Mouse (Mus musculus): ENCODE measurements around the gene Gm21970. TPM values are rescaled to one million over a fixed set of nuclear protein-coding genes. Genes with fewer than 3 reads are reported as not detected.

The Gm21970 gene
- polyA plus RNA-seq, 1 experiment = not detected

DNA sequence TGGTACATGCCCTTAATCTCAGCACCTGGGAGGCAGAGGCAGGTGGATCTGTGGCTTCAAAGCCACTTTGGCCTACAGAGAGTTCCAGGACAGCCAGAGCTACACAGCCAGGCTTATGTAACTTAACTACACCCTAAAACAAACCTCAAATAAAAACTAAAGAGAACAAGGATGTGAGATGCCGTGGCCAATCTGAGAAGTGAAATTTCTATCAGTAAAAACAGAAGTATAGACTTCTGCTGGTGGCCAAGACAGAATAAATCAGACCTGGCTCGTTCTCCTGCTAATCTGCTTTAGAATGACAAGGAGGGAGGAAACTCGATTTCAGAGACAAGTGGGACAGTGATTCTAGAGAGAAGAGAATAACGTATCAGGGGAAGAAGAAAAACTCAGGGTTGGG lies 64.3 kb downstream of the Gm21970 start:
- Histone ChIP-seq H3K4me3 (ENCODE audit: insufficient read depth, low read length) (no peak overlapping the region), H3K4me1 (ENCODE audit: control insufficient read depth, insufficient read depth, low read length) (peaks cover 11% of the 10 kb centered on the region), H3K27ac (ENCODE audit: insufficient read depth, low read length) (no peak overlapping the region)
- TF ChIP-seq POLR2A (IDR thresholded peaks at IDR 0.05; ENCODE audit: low read depth, low read length) (no peak), CTCF (IDR thresholded peaks at IDR 0.05; ENCODE audit: borderline replicate concordance, insufficient read depth, low read length) (no peak)

DNA sequence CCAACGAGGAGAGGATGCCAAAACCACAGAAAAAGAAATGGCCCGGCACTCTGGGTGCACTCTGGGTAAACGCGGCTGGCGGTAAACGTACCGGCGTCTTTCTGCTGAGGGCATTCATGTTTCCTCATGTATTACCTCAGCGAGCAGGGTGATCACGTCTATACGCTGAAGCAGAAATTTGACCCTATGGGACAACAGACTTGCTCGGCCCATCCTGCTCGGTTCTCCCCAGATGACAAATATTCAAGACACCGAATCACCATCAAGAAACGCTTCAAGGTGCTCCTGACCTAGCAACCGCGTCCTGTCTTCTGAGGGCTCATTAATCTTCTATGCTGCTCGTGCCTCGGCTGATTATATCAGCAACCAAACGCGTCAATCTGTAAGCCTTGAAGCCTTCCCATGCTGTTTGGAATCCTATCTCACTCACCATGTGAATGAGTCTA lies 66.8 kb downstream of the Gm21970 start:
- no peak for TF ChIP-seq POLR2A (IDR thresholded peaks at IDR 0.05; ENCODE audit: low read depth, low read length)
- no peak for TF ChIP-seq CTCF (IDR thresholded peaks at IDR 0.05; ENCODE audit: borderline replicate concordance, insufficient read depth, low read length)
- Histone ChIP-seq H3K27ac (ENCODE audit: insufficient read depth, low read length) (no peak overlapping the region), H3K4me3 (ENCODE audit: insufficient read depth, low read length) (no peak overlapping the region), H3K4me1 (ENCODE audit: control insufficient read depth, insufficient read depth, low read length) (no peaks in the 10 kb centered on the region)

DNA sequence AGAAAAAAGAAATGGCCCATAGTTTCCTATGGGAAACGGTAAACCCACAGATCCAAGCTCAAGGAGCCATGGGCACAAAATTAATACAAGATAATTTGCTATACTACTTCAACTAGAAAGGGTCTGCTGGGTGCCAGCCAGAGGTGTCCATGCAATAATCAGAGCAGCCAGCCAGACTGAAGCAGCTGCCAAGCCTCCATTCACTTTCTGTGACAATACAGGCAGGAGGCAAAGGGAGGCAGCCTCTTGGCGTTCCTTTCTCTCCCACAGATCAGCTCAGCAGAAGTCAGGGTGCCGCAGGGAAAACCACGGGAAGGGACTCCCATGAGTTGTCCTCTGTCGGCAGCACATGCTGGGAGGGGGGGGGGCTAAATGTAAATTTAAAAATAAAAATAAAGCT lies 67.5 kb downstream of the Gm21970 start:
- no peaks in the 10 kb centered on the region for H3K4me1 ChIP-seq (ENCODE audit: control insufficient read depth, insufficient read depth, low read length)
- H3K27ac ChIP-seq (ENCODE audit: insufficient read depth, low read length) = no peak overlapping the region
- TF ChIP-seq CTCF (IDR thresholded peaks at IDR 0.05; ENCODE audit: borderline replicate concordance, insufficient read depth, low read length) (no peak), POLR2A (IDR thresholded peaks at IDR 0.05; ENCODE audit: low read depth, low read length) (no peak)
- H3K4me3 ChIP-seq (ENCODE audit: insufficient read depth, low read length) = no peak overlapping the region

DNA sequence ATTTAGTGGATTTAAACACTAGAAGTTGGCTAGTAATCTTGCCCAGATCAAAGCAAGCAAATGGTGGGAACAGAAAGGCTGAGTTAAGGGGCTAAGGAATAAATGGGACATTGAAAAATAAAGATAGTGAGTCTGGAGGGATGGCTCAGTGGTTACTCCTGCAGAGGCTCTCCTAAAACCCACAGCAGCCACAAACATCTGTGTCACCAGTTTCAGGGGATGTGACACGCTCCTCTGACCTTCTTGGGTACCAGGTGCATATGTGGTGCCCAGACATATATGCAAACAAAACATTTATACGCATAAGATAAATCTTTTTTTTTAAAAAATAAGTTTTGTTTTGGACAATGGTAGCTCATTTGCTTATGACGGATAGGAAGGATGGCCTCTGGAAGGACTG lies 67.9 kb downstream of the Gm21970 start:
- TF ChIP-seq POLR2A (IDR thresholded peaks at IDR 0.05; ENCODE audit: low read depth, low read length) (no peak), CTCF (IDR thresholded peaks at IDR 0.05; ENCODE audit: borderline replicate concordance, insufficient read depth, low read length) (no peak)
- no peak overlapping the region for H3K4me3 ChIP-seq (ENCODE audit: insufficient read depth, low read length)
- H3K27ac ChIP-seq (ENCODE audit: insufficient read depth, low read length) = no peak overlapping the region

DNA sequence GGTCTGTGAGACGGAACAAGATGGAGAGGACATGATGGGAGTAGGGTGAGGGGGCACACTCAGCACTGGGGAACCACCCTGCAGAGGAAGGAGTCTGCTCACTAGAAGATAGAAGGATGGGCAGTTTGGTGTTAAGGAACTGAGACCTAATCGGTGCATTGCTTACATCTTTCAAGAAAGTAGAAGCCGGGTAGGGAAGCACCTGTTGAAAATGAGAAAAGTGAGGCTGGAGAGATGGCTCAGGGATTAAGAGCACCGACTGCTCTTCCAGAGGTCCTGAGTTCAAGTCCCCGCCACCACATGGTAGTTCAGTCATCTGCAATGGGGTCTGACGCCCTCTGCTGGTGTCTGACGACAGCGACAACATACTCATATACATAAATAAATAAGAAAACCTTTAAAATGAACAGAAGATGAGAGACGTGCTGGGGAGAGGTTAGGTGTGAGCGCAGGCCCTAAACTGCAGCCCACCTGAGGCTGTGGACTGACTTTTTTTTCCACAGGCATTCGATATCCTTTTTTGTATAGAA lies 68.4 kb downstream of the Gm21970 start:
- Histone ChIP-seq H3K4me3 (ENCODE audit: insufficient read depth, low read length) (no peak overlapping the region), H3K27ac (ENCODE audit: insufficient read depth, low read length) (no peak overlapping the region), H3K4me1 (ENCODE audit: control insufficient read depth, insufficient read depth, low read length) (no peaks in the 10 kb centered on the region)
- TF ChIP-seq POLR2A (IDR thresholded peaks at IDR 0.05; ENCODE audit: low read depth, low read length) = no peak
- no peak for TF ChIP-seq CTCF (IDR thresholded peaks at IDR 0.05; ENCODE audit: borderline replicate concordance, insufficient read depth, low read length)

More for the DNA sequence above, 67.9 kb downstream of the Gm21970 start:
- H3K4me1 ChIP-seq (ENCODE audit: control insufficient read depth, insufficient read depth, low read length) = no peaks in the 10 kb centered on the region

DNA sequence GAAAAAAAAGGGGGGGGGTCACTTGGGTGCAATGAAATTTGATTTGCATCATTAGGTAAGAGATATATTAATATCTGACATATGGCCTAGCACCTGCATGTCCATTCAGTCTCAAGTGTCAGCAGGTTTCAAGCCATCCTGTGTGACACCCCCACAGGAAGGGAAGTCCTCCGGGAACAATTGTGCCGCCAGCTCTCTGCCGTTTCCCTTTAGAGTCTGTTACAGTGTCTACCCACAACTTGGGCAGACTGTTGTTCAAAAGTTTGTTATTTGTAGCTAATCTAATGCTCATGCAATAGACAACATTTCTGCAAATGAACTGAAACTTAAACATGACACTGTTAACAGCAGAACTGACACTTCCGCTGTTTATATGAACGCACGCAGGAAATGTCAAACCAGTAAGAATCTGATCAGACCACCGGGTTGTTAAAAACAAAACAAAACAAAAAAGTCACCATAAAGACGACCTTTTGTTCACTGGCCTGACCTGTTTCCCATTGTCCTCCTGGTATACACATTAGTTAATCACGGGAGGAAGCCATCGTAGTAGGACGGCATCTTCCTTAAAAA lies 69.6 kb downstream of the Gm21970 start:
- TF ChIP-seq CTCF (IDR thresholded peaks at IDR 0.05; ENCODE audit: borderline replicate concordance, insufficient read depth, low read length) (no peak), POLR2A (IDR thresholded peaks at IDR 0.05; ENCODE audit: low read depth, low read length) (no peak)
- Histone ChIP-seq H3K27ac (ENCODE audit: insufficient read depth, low read length) (no peak overlapping the region), H3K4me1 (ENCODE audit: control insufficient read depth, insufficient read depth, low read length) (no peaks in the 10 kb centered on the region), H3K4me3 (ENCODE audit: insufficient read depth, low read length) (no peak overlapping the region)

DNA sequence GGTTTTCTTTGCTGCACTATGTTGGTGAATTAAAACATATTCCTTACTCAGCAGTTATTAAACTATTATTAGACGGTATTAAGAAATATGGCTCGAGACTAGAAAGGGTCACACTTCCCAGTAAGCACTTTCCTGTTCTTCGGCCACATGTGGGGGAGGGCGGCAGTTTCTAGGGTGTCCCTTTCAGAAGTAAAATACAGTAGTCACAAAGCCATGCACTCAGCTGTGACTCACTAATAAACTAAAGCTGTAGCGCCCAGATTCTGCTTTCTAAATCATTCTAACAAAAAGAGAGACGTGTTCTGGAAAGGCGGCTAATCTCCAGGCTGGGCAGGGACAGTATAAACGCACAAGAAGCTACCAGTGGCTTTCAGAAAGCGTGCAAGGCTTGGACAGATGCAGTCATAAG lies 70.3 kb downstream of the Gm21970 start:
- H3K4me3 ChIP-seq (ENCODE audit: insufficient read depth, low read length) = no peak overlapping the region
- no peak for TF ChIP-seq CTCF (IDR thresholded peaks at IDR 0.05; ENCODE audit: borderline replicate concordance, insufficient read depth, low read length)
- no peak for TF ChIP-seq POLR2A (IDR thresholded peaks at IDR 0.05; ENCODE audit: low read depth, low read length)
- no peaks in the 10 kb centered on the region for H3K4me1 ChIP-seq (ENCODE audit: control insufficient read depth, insufficient read depth, low read length)
- no peak overlapping the region for H3K27ac ChIP-seq (ENCODE audit: insufficient read depth, low read length)

DNA sequence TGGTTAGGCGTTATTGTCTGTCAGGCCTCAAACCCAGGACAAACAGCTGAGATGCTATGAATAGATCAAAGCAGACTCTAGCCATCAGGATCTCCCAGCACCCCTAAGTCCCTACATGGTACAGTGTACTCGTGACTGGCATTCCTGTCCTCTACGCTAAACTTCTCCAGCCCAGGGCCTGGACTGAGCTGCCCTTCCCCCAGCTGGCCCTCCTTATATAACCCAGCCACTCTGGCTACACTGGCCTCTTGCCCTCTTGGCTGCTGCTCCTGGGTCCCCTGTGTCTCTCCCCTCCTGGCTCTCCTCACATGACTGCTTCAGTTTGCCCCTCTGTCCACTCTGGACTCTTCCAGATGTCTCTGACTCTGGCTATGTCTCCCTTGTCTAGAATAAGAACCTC lies 71.1 kb downstream of the Gm21970 start:
- H3K4me3 ChIP-seq (ENCODE audit: insufficient read depth, low read length) = no peak overlapping the region
- no peak for TF ChIP-seq POLR2A (IDR thresholded peaks at IDR 0.05; ENCODE audit: low read depth, low read length)
- TF ChIP-seq CTCF (IDR thresholded peaks at IDR 0.05; ENCODE audit: borderline replicate concordance, insufficient read depth, low read length) = no peak
- no peaks in the 10 kb centered on the region for H3K4me1 ChIP-seq (ENCODE audit: control insufficient read depth, insufficient read depth, low read length)
- H3K27ac ChIP-seq (ENCODE audit: insufficient read depth, low read length) = no peak overlapping the region

DNA sequence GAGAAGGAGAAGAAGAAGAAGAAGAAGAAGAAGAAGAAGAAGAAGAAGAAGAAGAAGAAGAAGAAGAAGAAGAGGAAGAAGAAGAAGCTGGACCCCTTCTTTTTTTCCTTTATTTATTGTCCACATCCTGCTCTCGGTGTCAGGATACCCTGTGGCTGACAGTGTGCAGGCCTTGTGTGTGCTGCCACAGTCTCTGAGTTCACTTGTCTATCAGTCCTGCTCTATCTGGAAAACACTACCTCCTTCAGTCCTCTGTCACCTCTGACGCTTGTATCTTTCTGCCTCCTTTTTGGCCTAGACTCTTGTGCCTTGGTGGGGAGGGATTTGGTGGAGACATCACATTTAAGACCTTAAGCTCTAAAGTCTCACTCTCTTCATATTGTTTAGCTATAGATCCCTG lies 71.9 kb downstream of the Gm21970 start:
- TF ChIP-seq POLR2A (IDR thresholded peaks at IDR 0.05; ENCODE audit: low read depth, low read length) (no peak), CTCF (IDR thresholded peaks at IDR 0.05; ENCODE audit: borderline replicate concordance, insufficient read depth, low read length) (no peak)
- H3K27ac ChIP-seq (ENCODE audit: insufficient read depth, low read length) = no peak overlapping the region
- no peaks in the 10 kb centered on the region for H3K4me1 ChIP-seq (ENCODE audit: control insufficient read depth, insufficient read depth, low read length)
- H3K4me3 ChIP-seq (ENCODE audit: insufficient read depth, low read length) = no peak overlapping the region

DNA sequence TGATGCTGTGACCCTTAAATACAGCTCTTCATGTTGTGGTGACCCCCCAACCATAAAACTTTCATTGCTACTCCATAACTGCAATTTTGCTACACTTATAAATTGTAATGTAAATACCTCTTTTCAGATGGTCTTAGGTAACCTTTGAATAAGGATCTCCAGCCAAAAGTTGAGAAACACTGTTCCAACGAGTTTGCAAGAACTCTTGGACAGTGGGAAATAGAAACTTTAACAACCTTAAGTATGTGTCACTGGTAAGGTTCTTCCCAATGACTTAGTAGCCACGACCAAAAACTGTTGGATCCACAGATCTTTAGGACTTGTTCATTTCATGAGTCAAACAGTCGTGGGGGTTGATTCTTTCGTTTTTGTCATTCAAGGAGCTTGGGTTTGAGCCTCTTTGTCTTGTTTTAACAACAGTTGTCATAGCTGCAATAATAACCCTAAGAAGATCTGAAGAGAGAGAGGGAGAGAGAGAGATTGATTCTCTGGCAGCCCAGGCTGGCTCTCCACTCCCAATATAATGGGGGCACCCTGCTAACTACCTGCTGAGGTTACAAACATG lies 72.4 kb downstream of the Gm21970 start:
- Histone ChIP-seq H3K4me1 (ENCODE audit: control insufficient read depth, insufficient read depth, low read length) (no peaks in the 10 kb centered on the region), H3K27ac (ENCODE audit: insufficient read depth, low read length) (no peak overlapping the region), H3K4me3 (ENCODE audit: insufficient read depth, low read length) (peak overlapping the region; percentile 50)
- no peak for TF ChIP-seq CTCF (IDR thresholded peaks at IDR 0.05; ENCODE audit: borderline replicate concordance, insufficient read depth, low read length)
- TF ChIP-seq POLR2A (IDR thresholded peaks at IDR 0.05; ENCODE audit: low read depth, low read length) = no peak
